Mouse (Mus musculus) bone marrow macrophage, adult 2 months (primary cell): ENCODE measurements around the gene Cdrt4.

Experiments
- CTCF ChIP-seq: IDR thresholded peaks from 2 replicates; pipeline ENCODE4 v1.5.1; 2012; ENCODE audit warnings: low read depth, mild to moderate bottlenecking, low read length, moderate library complexity
- POLR2A ChIP-seq: IDR thresholded peaks from 2 replicates; pipeline ENCODE4 v1.6.1; 2012; ENCODE audit warnings: mild to moderate bottlenecking, low read depth, low read length, borderline replicate concordance

DNA sequence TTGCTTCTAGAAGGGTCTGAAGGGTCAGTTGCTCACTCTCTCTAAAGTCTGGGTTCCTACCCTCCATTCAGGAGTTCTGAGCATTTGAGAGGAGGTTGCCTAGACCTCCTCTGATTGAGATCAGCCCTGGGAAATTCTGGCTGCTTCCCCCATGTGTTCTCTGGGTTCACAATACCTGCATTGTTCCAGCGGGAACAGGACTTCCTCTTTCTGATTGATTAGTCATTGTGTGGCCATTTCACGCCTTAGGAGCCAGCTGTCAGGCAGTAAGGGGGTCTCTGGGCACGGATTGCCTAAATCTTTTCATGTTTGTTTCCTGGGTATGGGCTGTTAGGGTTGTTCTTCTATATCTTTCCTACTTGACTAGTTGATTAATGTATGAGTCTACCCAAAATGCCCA, 32.8 kb downstream of the Cdrt4 start:
- no peak for TF ChIP-seq POLR2A
- TF ChIP-seq CTCF, result no peak
